Mouse (Mus musculus): ENCODE data around the gene Kifc1. TPM values are rescaled to one million over a fixed set of nuclear protein-coding genes. Genes with fewer than 3 reads are reported as not detected.

Kifc1 gene
- polyA plus RNA-seq (2012; rRNA removed), result 19.2 and 21.8 TPM in 2 replicates

GRCm38 (mm10) chr17:33890533-33891059 lies at the start of gene Kifc1:
Gene Kifc1, minus strand, starts transcription at chr17:33890661.

GRCm38 (mm10) chr17:33929371-33930279 lies 39.2 kb upstream of the Kifc1 start, which contains the start of gene Rgl2:
Gene Rgl2, plus strand, starts transcription at chr17:33929543.

GRCm38 (mm10) chr17:33915671-33916250 lies 25.3 kb upstream of the Kifc1 start, which contains the start of the genes Tapbp and Zbtb22:
Gene Tapbp, plus strand, starts transcription at chr17:33915899.
Gene Zbtb22, plus strand, starts transcription at chr17:33915904.

GRCm38 (mm10) chr17:33909077-33909868 lies 18.8 kb upstream of the Kifc1 start, which contains the start of gene Daxx:
Gene Daxx, plus strand, starts transcription at chr17:33909414.

GRCm38 (mm10) chr17:33904835-33905234 lies 14.4 kb upstream of the Kifc1 start, which contains the start of gene Platr17:
Gene Platr17, plus strand, starts transcription at chr17:33905135.

GRCm38 (mm10) chr17:33873537-33873936 lies 16.9 kb downstream of the Kifc1 start, which contains the start of gene Gm7029:
Gene Gm7029, plus strand, starts transcription at chr17:33873837.

GRCm38 (mm10) chr17:33842966-33843795 lies 47.3 kb downstream of the Kifc1 start, which contains the start of gene Cd320:
Gene Cd320, plus strand, starts transcription at chr17:33843091.

Other genes starting within 250 kb of the Kifc1 start
- gene Hnrnpm, start 203.8 kb downstream of the Kifc1 start, polyA plus RNA-seq (2012; rRNA removed), result 86.0 and 104 TPM in 2 replicates
- 124 and 134 TPM in 2 replicates for gene March2, start 172.0 kb downstream of the Kifc1 start, polyA plus RNA-seq (2012; rRNA removed)
- 86.1 and 92.3 TPM in 2 replicates for gene Rab11b, start 130.1 kb downstream of the Kifc1 start, polyA plus RNA-seq (2012; rRNA removed)
- gene Angptl4, start 108.8 kb downstream of the Kifc1 start, polyA plus RNA-seq (2012; rRNA removed), result 51.8 and 56.4 TPM in 2 replicates
- 15.8 and 17.2 TPM in 2 replicates for gene Kank3, start 80.1 kb downstream of the Kifc1 start, polyA plus RNA-seq (2012; rRNA removed)
- 624 and 816 TPM in 2 replicates for gene Rps28, start 66.1 kb downstream of the Kifc1 start, polyA plus RNA-seq (2012; rRNA removed)
- gene Ndufa7, start 66.1 kb downstream of the Kifc1 start, polyA plus RNA-seq (2012; rRNA removed), result 189 and 197 TPM in 2 replicates
- 8.3 and 9.0 TPM in 2 replicates for gene Cd320, start 47.6 kb downstream of the Kifc1 start, polyA plus RNA-seq (2012; rRNA removed)
- gene Gm7029, start 16.8 kb downstream of the Kifc1 start, polyA plus RNA-seq (2012; rRNA removed), result not detected in 2 replicates
- gene Platr17, start 14.5 kb upstream of the Kifc1 start, polyA plus RNA-seq (2012; rRNA removed), result 0.63 and 0.78 TPM in 2 replicates
- gene Daxx, start 18.8 kb upstream of the Kifc1 start, polyA plus RNA-seq (2012; rRNA removed), result 17.5 and 19.5 TPM in 2 replicates
- 19.7 and 21.7 TPM in 2 replicates for gene Tapbp, start 25.2 kb upstream of the Kifc1 start, polyA plus RNA-seq (2012; rRNA removed)
- gene Zbtb22, start 25.2 kb upstream of the Kifc1 start, polyA plus RNA-seq (2012; rRNA removed), result 11.4 and 11.9 TPM in 2 replicates
- 21.4 and 28.9 TPM in 2 replicates for gene Rgl2, start 38.9 kb upstream of the Kifc1 start, polyA plus RNA-seq (2012; rRNA removed)
- gene Pfdn6, start 49.7 kb upstream of the Kifc1 start, polyA plus RNA-seq (2012; rRNA removed), result 45.7 and 46.0 TPM in 2 replicates
- 11.8 and 12.7 TPM in 2 replicates for gene Wdr46, start 50.0 kb upstream of the Kifc1 start, polyA plus RNA-seq (2012; rRNA removed)
- gene B3galt4, start 60.8 kb upstream of the Kifc1 start, polyA plus RNA-seq (2012; rRNA removed), result 1.4 and 1.9 TPM in 2 replicates
- 15.0 and 17.0 TPM in 2 replicates for gene Vps52, start 65.2 kb upstream of the Kifc1 start, polyA plus RNA-seq (2012; rRNA removed)
- 1,178 and 1,295 TPM in 2 replicates for gene Rps18, start 65.3 kb upstream of the Kifc1 start, polyA plus RNA-seq (2012; rRNA removed)
- gene H2-K1, start 109.7 kb upstream of the Kifc1 start, polyA plus RNA-seq (2012; rRNA removed), result 340 and 427 TPM in 2 replicates
- gene Ring1, start 134.0 kb upstream of the Kifc1 start, polyA plus RNA-seq (2012; rRNA removed), result 12.5 and 18.5 TPM in 2 replicates
- 51.8 and 62.7 TPM in 2 replicates for gene H2-Ke6, start 137.4 kb upstream of the Kifc1 start, polyA plus RNA-seq (2012; rRNA removed)
- 42.7 and 48.3 TPM in 2 replicates for gene Slc39a7, start 141.0 kb upstream of the Kifc1 start, polyA plus RNA-seq (2012; rRNA removed)
- gene Rxrb, start 141.2 kb upstream of the Kifc1 start, polyA plus RNA-seq (2012; rRNA removed), result 18.5 and 21.0 TPM in 2 replicates
- gene Col11a2, start 148.8 kb upstream of the Kifc1 start, polyA plus RNA-seq (2012; rRNA removed), result 0.48 and 0.67 TPM in 2 replicates
- gene H2-Oa, start 201.7 kb upstream of the Kifc1 start, polyA plus RNA-seq (2012; rRNA removed), result 0.81 and 1.1 TPM in 2 replicates
- gene H2-DMa, start 228.9 kb upstream of the Kifc1 start, polyA plus RNA-seq (2012; rRNA removed), result 4.5 and 5.3 TPM in 2 replicates
- 45.0 and 46.4 TPM in 2 replicates for gene Brd2, start 232.0 kb upstream of the Kifc1 start, polyA plus RNA-seq (2012; rRNA removed)

Data from liver, embryonic 18 days (tissue).